Mouse (Mus musculus) monocyte, adult 5-6 weeks (primary cell): ENCODE data around the gene Adam12. TPM values are rescaled to one million over a fixed set of nuclear protein-coding genes. Genes with fewer than 3 reads are reported as not detected.

Experiments used
- ATAC-seq: fragments of 153-309, 156-312 bp; replicated peaks from 2 replicates; pipeline ENCODE4 v1.8.0; 2017; ENCODE audit warnings: mild to moderate bottlenecking; ENCODE audit not compliant: low TSS enrichment, insufficient number of reproducible peaks, severe bottlenecking, poor library complexity, low FRiP score
- total RNA-seq: library from RNA; stranded (forward); fragments of 200-1000, 200-491, 200-594 nt; gene quantifications from 3 replicates; pipeline ENCODE4 v1.2.3, GENCODE M21; 2017

Gene Adam12
- total RNA-seq, 1 experiment from 2014 or later: not detected

DNA sequence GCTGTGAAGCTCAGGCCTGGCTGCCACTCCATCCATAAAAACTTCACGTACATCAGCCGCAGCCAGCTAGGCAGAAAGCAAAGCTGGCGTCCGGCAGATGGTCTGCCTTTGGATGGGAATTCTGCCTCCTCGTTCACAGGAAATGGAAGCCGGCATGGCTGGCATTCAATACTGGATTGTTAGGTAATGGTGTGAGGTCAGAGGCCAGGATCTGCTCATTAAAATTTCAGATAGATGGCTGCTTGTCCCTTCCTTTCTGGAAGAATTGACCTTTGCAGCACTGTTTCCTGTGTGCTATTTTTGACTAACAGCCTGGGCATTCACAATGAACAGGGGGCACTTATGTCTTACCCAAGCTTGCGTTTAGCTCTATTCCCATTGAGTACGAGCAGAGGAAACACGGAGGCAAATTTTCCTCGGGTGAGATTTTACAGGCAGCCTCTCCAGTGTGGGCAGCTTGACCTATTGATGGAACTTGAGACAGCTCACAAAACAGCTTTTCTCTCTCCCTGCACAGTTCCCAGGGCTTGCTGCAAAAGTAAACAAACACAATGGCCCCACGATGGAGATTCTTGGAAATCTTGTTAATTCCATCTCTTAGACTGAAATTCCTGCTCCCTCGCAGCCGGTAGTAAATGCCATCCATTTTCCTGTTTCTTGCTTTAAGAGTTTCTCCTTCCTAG lies 4.0 kb downstream of the Adam12 start:
- ATAC-seq: no peak

DNA sequence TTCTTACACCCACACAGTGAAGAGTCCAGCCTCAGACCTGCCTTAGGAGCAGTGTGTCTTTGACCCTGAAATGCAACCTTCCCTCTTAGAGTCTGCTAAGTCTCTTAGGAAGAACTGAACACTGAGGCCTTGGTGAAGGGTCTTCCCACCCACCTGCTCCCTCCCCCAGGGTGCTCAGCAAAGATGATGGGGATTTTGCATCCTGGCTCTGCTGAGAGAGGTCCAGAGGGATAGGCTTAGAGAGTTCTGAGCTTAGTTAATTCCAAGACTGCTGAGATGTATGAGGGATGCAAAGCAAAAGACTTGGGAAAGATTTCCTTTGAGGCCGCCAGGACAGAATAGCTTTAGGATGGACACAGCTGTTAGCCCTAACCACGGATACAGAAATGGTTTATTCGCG lies 4.8 kb downstream of the Adam12 start:
- no peak for ATAC-seq

DNA sequence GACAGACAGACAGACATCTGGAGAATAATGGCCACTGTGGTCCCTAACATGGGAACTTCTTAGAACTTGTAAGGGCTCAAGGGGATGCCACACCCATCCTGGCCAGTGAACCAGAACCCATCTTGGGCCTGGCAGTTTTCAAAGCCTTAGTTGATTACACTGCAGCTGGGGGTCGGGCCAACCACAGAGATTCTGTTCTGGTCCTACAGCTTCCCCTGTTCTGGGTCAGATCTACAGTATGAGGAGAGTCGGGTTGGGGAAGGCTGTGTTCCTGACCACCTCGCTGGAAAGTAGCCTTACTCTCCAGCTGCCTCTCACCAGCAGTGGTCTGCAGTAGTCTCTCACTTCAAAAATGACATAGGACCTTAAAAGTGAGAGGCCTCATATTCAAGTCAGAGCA lies 5.7 kb downstream of the Adam12 start:
- no peak for ATAC-seq

DNA sequence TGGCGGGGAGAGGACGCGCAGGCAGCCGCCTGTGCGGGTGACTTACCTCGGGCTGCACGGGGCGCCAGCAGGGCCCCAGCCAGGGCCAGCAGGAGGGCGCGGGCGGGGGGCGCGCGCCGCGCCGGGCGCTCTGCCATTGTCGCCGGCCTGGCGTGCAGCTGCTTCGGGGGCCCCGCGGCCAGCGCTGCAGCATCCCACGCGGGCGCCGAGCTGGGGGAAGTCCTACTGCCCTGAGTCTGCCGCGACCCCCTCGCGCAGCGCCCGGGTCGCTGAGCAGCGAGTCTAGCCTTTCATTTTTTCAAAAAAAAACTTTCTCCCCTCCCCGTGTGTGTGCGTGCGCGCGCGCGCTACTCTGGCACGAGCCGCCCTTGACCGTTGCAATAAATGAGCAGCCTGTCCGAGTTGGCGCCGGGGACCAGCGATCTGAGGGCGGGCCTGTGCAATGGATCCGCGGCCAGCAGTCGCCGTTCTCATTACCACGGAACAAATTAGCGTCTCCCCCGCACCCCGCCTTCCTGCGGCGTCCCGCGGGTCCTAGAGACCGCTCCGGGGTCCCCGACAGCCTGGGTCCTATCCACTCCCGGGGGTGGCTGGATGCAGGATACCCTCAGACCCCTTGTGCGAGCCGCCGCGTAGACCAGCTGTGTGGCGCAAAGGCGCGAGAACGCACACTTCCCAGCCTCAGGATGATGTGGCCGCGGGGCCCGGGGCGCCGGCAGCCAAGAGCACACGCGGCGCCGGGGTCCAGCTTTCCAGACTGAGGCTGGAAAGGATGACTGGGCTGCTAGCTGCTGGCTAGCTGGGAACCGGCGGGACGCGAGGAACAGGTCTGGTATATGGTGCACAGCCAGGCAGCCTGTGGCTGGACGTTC lies 7.0 kb downstream of the Adam12 start:
- ATAC-seq: no peak

DNA sequence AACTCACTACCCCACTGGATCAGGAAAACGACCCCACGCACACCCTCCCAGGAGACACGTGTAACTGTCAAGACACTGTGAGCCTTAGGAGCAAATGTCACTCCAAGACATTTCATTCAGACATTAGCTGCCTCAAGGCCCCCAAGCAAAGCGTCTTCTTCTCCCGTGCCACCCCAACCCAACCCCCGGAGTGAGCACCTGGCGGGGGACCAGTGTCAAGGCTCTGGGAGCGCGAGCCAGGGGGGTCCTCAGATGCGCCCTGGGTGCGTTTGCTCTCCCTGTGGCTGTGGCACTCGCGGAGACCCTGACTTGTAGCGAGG lies 7.6 kb downstream of the Adam12 start:
- no peak for ATAC-seq

DNA sequence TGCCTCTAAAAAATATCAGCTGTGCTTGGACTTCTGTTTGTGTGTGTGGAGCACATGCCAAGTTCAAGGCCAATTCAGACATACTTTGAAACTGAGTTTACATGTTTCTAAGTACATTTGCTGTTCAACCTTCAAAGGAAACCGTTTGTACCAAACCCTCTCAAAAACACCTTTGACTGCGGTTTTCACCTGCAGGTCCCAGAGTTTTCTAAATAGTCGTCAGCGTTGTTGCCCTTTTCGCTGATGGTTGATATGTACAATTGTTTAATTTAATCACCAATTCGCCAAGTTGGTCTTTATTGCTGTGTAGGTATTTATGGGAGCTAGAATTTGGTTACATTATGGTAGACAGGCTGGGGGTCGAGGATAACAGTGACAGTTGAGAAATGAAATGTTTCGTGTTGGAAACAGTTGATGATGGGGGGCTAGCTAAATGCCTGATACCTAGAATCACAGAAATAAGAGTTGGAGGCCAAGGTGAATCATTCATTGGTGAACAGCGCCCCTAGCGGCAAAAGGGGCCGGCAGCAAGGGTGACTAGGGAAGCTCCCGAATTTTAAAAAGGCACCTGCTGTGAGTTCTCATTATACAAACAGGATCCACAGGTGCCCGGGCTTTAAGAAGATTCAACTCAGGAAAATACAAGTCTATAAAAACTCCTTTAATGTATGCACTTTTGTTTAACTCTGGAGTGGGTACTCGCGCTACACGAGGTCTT lies 8.3 kb downstream of the Adam12 start:
- ATAC-seq: no peak

DNA sequence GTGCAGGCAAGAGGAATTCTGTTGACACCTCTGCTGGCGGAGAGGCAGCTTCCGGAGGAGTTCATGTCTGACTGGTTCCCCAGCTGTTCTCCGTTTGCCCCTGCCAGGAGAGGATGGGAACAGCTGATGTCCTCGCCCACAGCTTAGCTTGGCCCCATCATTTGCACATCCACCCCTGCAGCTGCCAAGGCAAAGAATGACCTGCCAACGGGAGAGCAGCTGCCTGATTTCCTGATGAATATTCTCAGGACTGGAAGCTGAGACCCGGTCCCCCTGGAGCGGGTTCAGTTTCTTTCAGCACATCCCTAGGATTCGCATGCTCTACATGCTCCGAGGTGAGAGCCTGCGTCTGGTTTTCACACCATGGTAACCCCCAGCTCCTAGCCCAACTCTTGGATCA lies 24.0 kb downstream of the Adam12 start:
- ATAC-seq: no peak

DNA sequence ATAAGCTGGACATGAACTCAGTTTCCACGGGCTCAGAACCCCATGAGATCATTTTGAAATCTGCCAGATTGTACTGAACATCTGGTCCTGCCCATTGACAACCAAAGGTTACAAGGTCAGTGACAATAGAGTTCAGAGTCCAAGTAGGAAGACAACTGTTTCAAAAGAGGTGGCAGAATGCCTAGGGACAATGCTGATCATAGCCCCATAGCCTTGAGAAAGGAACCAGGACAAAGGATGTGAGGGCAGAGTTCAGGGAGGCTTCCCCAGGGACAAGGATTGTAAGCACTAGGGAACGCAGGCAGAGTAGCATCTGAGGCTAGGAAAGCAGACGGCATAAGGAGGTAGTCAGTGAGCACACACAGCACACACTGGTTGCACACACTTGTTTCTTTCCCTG lies 38.9 kb downstream of the Adam12 start:
- no peak for ATAC-seq

DNA sequence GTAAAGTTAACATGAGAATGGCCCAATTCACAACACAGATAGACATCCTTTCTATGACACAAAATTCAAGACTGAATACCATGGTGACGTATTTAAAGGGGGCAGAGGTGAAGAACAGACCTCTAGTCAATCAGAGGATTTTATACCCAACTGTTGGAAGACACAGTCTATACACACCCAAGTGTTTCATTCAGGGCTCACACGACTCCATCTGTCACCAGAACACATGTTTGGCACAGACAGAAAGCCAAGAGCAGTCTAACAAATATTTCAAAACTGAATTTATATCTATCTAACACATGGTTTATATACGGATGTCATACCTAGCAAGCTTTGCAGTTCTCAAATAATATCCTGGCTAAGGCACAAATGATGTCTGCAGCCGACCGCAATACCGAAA lies 41.8 kb downstream of the Adam12 start:
- ATAC-seq: no peak

DNA sequence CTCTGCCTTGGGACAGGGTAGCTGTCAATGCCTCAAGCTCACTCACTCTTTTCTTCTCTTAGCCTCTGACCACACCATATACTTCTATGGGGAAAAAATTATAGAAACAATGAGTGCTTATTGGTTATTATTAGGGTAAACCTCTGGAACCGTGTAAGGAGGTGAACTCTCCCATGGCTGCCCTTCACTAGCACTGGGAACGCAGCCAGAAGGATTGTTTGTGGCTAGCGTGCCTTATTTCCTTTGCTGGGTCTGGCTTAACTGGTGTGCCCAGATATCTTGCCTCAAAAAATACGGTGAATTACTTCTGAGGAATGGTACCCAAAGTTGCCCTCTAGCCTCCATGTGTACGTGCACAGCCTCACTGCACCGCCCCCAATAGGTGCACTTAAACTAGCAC lies 43.4 kb downstream of the Adam12 start:
- no peak for ATAC-seq

DNA sequence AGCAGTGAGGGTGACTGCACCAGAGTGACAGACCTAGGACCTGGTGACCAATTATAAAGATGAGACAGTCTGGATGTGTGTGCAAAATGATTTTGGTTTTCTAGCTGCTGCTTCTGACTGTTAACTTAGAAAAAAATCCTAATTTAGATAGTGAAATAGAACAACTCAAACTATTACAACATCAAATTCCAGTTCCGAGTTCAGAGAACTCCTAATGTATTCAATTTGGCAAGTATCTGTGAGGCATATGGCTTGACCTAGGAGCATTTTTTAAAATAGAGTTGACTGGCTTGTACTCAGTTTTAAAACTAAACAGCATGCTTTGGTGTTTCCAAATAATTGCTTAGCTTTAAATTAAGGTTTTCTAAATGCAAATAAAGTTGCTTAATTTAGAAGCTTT lies 44.0 kb downstream of the Adam12 start:
- ATAC-seq: no peak

DNA sequence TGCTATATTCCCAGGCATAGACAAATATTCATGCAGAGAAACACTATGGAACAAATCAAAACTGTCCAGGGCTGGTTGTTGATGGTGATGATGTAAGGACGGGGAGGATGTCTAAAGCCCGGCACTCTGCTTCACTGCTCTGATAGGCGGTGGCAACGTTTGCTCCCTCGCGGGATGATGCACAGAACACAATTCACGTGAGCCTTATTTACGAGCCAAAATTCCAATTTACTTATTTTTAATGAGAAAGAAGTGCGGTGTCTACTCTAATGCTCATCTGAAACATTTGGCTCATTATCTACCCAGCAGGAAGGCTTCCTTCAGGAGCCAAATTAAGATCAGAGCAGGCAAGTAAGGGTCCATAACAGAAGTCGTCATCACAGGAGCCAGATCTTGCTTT lies 45.4 kb downstream of the Adam12 start:
- no peak for ATAC-seq

DNA sequence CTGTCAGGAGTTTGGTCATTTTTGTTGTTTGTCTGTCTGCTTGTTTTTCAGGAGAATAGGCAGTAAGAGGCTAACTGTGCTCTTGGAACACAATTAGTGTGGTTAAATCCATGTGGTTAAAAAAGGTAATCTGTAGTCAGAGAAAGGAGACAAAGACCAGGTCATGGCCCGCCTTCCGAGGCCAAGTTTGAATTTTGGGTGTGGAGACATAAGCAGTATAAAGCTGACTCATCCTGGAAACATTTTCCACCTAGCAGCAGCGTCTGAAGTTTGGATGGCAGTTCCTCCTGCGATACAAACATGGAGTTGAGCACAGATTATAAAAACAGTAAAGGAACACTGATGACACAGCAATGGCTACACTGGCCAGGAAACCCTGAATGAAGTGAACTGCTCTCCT lies 46.2 kb downstream of the Adam12 start:
- ATAC-seq: no peak

DNA sequence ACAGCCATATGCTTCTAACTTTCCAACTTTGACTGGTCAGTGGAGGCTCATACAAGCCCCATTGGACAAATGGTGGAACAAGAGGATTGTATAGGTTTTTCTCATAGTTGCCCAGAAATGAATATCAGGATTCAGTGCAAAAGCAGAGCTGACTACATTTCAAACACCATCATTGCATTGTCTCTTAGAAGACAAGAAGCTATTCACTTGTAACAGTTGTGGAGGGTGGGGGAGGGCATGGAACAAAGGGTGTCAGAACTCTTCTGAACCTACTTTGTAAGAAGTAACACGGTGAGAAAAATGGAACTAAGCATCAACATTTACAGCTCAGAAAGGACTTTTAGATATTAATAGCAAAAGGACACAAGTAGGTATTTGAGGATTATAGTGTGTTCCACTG lies 50.2 kb downstream of the Adam12 start:
- ATAC-seq: no peak

DNA sequence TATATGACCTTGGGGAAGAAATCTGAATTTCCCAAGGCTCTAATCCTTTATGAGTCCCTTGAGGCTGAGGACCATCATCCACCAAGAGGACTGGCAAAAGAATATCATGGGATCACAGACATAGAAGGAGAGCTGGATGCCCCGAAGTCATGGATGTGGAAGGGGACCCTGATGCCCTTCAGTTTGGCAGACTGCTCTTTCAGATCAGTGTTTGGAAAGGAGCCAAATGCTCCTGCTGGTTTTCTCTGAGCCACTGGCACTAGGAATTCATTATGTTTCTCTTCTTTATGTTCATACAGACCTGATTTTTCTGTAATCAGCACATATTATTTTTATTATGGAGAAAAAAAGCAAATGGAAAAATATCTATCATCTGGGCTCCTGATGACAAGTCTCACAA lies 50.9 kb downstream of the Adam12 start:
- ATAC-seq: no peak

DNA sequence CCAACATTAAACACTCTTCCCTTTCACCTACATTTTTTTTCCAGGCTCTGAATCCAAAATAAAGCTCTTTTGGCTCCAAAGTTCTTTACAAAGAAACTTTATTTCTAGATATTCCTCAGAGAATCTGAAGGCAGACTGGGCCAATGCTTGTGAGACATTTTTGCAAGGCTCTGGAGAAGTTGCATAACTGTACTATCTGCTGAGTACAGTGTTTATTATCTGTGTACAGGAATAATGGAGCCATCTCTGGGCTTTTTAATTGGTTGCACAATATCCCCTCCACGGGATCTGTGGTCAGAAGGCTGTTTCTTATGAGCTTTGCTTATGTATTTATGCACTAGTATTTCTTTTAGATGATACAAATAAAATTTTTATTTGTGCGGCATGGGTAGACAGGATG lies 54.9 kb downstream of the Adam12 start:
- ATAC-seq: no peak

DNA sequence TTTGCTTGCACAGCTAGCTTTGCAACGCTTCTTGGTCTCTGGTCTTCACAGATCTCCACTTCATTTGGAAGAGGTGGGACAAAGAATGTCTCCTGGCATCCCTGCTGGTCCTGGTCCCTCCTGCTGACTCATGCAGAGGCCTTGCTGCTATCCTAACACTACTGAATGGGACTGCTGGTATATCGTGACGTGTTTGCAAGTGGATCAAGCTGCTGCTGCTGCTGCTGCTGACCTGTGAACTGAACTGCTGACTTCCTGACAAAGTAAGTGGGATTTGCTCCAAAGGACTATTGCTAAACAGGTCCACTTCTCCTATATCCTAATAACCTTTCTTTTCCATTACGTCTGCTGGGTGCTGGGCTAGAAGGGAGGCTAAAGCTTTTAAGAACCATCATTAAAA lies 56.7 kb downstream of the Adam12 start:
- no peak for ATAC-seq

DNA sequence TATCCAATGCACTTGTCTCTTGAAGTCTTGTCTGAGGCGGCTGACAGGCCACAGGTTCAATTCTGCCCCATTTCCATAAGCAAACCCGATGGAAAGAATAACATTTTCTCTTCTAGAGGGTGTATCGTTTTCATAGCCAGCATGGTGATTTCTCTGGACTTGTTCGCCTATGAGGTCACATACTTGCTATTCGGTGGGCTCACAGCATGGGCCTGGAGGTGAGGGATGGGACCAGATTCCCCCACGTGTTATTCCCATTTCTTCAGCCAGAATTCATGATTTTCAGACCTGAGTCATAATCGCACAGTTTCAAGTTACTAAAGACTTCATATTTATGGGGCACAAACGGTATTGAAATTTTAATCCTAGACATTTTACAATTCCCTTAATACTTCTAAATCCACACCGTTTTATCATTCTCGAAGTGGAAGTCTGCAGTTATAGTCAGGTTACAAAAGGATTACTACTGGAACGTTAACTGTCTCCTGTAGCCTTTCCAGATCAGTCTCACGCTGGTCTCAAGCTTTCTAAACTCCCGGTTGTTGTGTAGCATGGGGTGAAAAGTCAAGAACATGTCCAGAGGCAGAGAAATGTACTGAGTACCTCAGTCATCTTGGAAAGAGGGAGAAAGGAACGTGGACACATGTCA lies 58.4 kb downstream of the Adam12 start:
- ATAC-seq: no peak

DNA sequence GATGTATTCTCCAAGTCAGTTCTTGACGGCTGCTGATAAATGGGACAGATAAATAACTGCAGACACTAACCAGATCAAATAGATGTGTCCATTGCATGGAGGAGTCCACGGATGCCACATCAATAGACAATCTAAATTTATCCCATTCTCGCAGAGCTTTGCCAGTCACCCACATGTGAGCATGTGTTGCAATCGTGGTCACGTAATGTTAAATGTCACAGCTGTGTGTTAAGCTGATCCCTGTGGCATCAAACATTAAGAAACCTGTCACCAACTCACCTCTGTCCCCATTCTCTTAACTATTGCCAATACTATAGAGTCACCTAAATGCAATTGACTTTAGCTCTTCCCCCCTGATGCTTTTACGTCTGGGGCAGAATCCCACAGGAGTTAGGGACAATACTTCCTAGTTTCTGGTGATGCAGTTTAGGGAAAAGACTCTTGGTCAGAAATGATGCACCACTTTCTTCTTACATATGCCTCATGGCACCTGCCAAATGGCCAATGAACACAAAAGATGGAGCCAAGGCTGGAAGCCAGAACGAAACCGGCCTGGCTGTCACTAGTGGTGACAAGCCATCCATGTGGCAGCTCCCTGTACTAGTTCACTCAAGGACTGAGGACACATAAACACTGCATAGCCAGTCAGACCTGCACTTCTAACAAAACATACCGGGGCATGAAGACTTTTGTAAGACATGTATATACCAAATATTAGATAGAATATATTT lies 61.6 kb downstream of the Adam12 start:
- ATAC-seq: no peak
